Mouse (Mus musculus) stomach, embryonic 16.5 days (tissue): ENCODE measurements around the gene Sfi1. TPM values are rescaled to one million over a fixed set of nuclear protein-coding genes. Genes with fewer than 3 reads are reported as not detected.
"Not testable (repeated sequence)": the region's sequence is repeated elsewhere in the genome, so short reads cannot be mapped to it uniquely, and the experiment has no call there.

Experiments used
- ATAC-seq: fragments of 200-750 bp; cut with Nextera tagmentation; 2 replicates; pipeline ENCODE4 v1.8.0; 2017; ENCODE audit warnings: moderate number of reproducible peaks, moderate TSS enrichment; ENCODE audit not compliant: insufficient read depth, low FRiP score
- H3K27ac ChIP-seq: fragments of 300-500 bp; sonication (generic); 2 replicates; pipeline ENCODE4 v1.5.1; 2014; ENCODE audit warnings: low read length
- H3K27me3 ChIP-seq: fragments of 300-500 bp; sonication (generic); 2 replicates; pipeline ENCODE4 v1.6.1; 2014; ENCODE audit warnings: low read length, control low read depth, mixed read lengths; ENCODE audit not compliant: control insufficient read depth, insufficient read depth
- H3K36me3 ChIP-seq: fragments of 300-500 bp; sonication (generic); 2 replicates; pipeline ENCODE4 v1.6.1; 2014; ENCODE audit warnings: low read length; ENCODE audit not compliant: control insufficient read depth, insufficient read depth
- H3K4me1 ChIP-seq: fragments of 300-500 bp; sonication (generic); 2 replicates; pipeline ENCODE4 v1.6.1; 2014; ENCODE audit warnings: low read length, control low read depth, mixed read lengths; ENCODE audit not compliant: control insufficient read depth, insufficient read depth
- H3K4me2 ChIP-seq: fragments of 300-500 bp; sonication (generic); 2 replicates; pipeline ENCODE4 v1.6.1; 2014; ENCODE audit warnings: low read depth, low read length, mixed read lengths
- H3K4me3 ChIP-seq: fragments of 300-500 bp; sonication (generic); replicated peaks from 2 replicates; pipeline ENCODE4 v1.5.1; 2014; ENCODE audit warnings: mild to moderate bottlenecking, low read length
- H3K9ac ChIP-seq: fragments of 300-500 bp; sonication (generic); 2 replicates; pipeline ENCODE4 v1.6.1; 2014; ENCODE audit warnings: low read length
- H3K9me3 ChIP-seq: fragments of 300-500 bp; sonication (generic); replicated peaks from 2 replicates; pipeline ENCODE4 v1.6.1; 2016; ENCODE audit warnings: low read length, control low read depth; ENCODE audit not compliant: control insufficient read depth
- WGBS: fragments of 180-500 bp; shearing (Covaris S2); extraction: QIAGEN DNeasy Blood & Tissue Kit; methylation state at CpG from one replicate; pipeline ENCODE4 v1.1.7; 2014; 5-methylcytosine and 5-hydroxymethylcytosine counted together
- polyA plus RNA-seq: library from polyadenylated mRNA; unstranded; fragments of >200 nt; fragmentation: Nextera tagmentation; extraction: Ambion mirVana; gene quantifications from 2 replicates; pipeline ENCODE4 v1.2.1, GENCODE M21; 2015

Sfi1 gene
- polyA plus RNA-seq, 1 experiment from 2014 or later, result 14.6 TPM

DNA sequence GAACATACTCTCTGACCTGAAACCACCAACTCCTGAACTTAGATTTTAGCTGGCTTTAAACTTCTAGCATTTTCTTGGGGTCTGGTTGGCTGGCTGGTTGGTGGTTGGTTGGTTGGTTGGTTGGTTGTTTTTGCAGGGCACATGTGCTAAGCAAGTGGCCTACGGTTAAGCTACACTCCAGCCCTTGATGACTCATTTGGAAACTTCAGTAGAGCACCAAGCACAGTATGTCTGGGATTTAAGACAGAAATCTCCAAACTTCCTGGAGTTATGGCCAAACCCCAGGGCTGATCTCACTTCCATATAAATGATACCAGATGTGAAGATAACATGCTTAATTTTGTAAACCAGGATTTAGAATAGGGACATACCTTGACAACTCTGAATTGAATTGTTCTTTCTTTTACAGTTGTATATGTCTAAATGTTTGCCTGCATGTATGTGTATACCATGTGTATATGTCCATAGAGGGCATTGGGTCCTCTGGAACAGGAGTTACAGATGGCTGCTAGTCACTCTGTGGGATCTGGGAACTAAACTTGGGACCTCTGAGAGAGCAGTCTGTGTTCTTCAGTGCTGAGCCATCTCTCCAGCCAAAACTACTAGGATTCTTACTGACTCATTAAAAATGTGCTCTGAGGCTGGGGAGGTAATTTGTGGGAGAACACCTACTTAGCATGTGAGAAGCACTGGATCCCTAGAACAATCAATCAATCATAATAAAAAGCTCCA is 39.4 kb downstream of the Sfi1 start:
- H3K36me3 ChIP-seq, H3K27ac ChIP-seq, H3K4me2 ChIP-seq, H3K9me3 ChIP-seq, H3K27me3 ChIP-seq, H3K4me3 ChIP-seq, H3K9ac ChIP-seq, H3K4me1 ChIP-seq: not testable (repeated sequence)
- peak; percentile 64 for ATAC-seq
- WGBS, result 68% methylated on average over 1 of the region's 1 CpGs

DNA sequence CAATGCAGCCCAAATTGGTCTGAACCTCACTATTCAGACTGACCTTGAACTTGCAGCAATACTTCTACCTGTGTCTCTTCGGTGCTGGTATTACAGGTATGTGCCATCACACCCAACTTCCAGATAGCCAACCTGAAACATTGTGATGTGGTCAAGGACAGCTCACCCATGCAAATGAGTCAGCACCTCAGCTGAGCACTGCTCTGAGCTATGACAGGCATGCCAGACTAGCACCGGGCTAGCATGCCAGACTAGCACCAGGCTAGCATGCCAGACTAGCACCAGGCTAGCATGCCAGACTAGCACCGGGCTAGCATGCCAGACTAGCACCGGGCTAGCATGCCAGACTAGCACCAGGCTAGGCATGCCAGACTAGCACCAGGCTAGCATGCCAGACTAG is 41.9 kb downstream of the Sfi1 start:
- WGBS, result 90% methylated on average over 4 of the region's 4 CpGs
- not testable (repeated sequence) for H3K27ac ChIP-seq, H3K9me3 ChIP-seq, H3K4me2 ChIP-seq, H3K27me3 ChIP-seq, H3K4me1 ChIP-seq, H3K36me3 ChIP-seq, H3K4me3 ChIP-seq, H3K9ac ChIP-seq
- ATAC-seq, result 0 out of 2 replicates have a peak, but pooled peaks have one; percentile 24

DNA sequence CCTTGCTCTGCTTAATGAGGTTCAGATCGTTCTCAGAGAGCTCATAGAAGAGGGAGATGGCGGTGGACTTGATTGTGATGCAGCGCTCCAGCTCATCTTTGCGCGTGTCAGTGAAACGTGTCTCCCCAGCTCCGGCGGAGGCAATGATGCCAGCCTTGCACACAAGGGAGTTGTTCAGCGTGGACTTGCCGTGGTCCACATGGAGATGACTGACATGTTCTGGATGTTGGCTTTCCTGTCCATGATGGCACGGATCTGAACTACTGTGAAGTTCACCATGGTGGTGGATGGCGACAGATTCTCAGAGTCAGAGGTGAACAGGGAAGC is 42.6 kb downstream of the Sfi1 start:
- not testable (repeated sequence) for H3K36me3 ChIP-seq, H3K9me3 ChIP-seq, ATAC-seq, H3K27me3 ChIP-seq, H3K4me1 ChIP-seq, H3K27ac ChIP-seq, H3K9ac ChIP-seq, H3K4me2 ChIP-seq, H3K4me3 ChIP-seq
- WGBS, result 95% methylated on average over 12 of the region's 12 CpGs

DNA sequence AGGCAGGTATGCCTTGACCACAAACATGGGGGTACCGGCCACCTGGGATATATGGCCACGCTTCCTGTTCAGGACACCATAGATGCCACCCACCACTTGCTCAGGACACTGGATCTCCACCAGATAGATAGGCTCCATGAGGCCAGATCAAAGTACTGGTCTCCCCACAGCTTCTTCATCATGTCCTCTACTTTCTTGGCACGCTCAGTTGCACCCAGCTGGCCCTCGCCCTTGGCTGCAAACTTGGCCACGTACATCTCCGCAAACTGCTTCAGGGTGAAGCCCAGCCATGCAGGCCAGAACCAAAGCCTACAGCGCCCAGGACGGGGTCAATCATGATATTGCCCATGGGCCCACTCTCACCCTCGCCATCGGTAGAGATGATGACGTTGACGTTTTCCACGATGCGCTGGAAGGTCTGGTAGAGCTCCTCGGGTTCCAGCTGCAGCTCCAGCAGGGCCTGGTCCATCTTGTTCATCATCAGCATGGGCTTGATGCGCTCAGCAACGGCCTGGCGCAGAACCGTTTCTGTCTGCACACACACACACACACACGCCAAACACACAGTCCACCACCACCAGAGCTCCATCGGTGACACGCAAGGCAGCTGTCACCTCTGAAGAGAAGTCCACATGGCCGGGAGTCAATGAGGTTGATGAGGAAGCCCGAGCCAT is 43.1 kb downstream of the Sfi1 start:
- H3K27ac ChIP-seq, H3K4me2 ChIP-seq, H3K9ac ChIP-seq, H3K4me3 ChIP-seq, ATAC-seq, H3K27me3 ChIP-seq, H3K9me3 ChIP-seq, H3K36me3 ChIP-seq, H3K4me1 ChIP-seq: not testable (repeated sequence)
- WGBS, result 95% methylated on average over 23 of the region's 24 CpGs

DNA sequence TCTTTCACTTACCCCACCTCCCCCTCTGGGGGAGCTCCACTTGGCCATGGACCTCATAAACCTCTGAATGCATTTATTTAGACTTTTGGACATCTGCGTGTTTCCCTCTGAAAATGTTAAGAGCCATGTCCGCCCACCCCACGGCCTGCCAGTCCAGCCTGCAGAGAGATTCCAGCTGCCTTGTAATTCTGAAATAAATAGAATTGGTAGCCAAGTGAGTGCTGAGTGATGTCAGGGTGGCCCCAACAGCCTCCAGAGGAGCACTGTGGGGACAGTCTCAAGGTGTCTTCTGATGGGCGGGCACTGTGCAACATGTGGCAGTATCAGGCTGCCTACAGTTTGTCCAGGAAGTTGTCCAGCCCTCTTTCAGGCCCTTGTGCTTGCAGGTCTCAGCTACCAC is 43.8 kb downstream of the Sfi1 start:
- ATAC-seq, result peak; percentile 8; the same call in 1 of the 2 replicates
- H3K9ac ChIP-seq, H3K27me3 ChIP-seq, H3K27ac ChIP-seq, H3K36me3 ChIP-seq, H3K4me2 ChIP-seq, H3K4me1 ChIP-seq, H3K9me3 ChIP-seq, H3K4me3 ChIP-seq: not testable (repeated sequence)
- WGBS, result 86% methylated on average over 4 of the region's 4 CpGs

DNA sequence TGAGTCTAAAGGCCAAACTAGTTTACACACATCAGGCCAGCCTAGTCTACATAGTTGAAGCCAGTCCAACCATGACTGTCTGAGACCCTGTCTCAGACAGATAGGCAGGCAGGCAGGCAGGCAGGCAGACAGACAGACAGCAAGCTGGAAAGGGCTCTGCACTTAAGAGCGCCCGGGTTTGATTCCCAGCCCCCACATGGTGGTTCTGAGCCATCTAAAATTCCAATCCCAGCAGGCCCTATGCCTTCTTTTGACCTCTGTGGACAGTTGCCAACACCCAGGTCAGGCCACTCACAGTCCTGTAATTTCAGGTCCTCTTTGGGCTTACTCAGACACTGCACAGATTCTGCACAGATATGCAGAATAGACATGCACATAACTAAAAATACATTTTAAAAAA is 46.5 kb downstream of the Sfi1 start:
- H3K4me3 ChIP-seq, H3K4me1 ChIP-seq, ATAC-seq, H3K27me3 ChIP-seq, H3K36me3 ChIP-seq, H3K9me3 ChIP-seq, H3K9ac ChIP-seq, H3K27ac ChIP-seq, H3K4me2 ChIP-seq: not testable (repeated sequence)
- 100% methylated on average over 2 of the region's 2 CpGs for WGBS

DNA sequence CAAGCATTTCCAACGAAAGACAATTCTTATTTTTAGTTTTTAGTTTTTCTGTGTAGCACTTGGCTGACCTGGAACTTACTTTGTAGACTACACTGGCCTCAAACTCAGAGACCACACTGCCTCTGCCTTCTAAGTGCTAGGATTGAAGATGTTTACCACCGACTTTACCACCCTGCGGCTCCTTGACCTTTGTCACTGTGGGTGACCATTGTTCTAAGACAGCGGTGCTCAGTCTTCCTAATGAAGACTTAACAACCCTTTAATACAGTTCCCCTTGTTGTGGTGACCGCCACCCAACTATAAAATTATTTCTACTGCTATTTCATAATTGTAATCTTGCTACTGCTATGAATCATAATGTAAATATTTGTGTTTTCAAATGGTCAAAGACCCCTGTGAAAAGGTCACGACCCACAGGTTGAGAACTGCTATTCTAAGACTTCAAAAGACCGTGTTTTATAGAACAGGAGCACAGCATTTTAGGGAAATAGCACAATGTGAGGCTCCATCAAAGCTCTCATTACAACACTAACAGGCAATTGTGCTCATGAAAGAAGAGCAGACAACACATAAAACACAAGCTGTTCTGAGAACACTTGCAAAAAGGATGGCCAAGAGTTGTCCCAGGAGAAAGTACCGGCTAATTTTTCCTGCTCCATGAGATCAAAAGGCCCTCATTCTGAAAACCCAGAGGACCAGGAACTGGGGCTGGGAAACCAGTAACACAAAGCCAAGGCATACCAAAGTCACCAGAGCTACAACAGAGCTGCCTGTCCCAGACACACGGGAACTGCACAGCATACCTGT is 47.7 kb downstream of the Sfi1 start:
- 72% methylated on average over 7 of the region's 9 CpGs for WGBS
- H3K4me2 ChIP-seq, H3K9me3 ChIP-seq, H3K4me3 ChIP-seq, H3K27ac ChIP-seq, H3K9ac ChIP-seq, ATAC-seq, H3K36me3 ChIP-seq, H3K4me1 ChIP-seq, H3K27me3 ChIP-seq: not testable (repeated sequence)

DNA sequence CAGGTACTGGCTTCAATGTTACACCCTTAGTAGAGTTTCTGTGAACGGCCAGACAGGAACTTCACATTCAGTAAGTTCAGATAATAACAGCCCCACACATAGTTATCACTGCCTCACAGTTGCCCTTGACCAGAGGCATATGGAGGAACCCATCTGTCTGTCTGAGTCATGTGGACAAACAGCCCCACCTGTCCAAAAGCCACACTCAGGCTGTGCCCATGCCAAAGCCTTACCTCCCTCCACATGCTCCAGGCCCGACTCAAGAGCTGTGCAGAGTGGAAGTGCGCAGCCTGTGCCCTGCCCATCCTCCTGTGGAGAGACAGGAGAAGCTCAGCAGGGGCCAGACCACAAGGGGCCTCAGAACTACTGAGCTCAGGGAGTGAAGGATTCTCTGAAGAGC is 49.3 kb downstream of the Sfi1 start:
- H3K9ac ChIP-seq, H3K27ac ChIP-seq, ATAC-seq, H3K4me1 ChIP-seq, H3K36me3 ChIP-seq, H3K4me2 ChIP-seq, H3K9me3 ChIP-seq, H3K27me3 ChIP-seq, H3K4me3 ChIP-seq: not testable (repeated sequence)
- 64% methylated on average over 3 of the region's 3 CpGs for WGBS

DNA sequence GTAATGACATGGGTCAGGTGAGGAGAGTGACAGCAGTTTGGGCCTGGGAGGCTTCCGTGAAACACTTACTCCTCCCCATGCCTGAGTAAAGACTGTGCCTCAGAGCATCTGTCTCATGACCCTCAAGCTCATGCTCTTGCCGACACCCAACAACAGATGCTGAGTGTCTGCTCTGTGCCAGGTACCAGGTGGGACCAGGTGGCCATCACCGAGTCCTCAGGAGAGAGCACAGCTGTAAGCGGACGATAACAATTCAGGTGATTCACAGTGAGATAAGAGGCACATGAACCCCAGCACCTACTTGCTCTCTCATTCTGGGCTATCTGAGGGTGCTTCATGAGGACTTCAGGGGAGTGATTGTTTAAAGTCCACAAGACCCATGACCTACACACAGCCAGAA is 50.9 kb downstream of the Sfi1 start:
- ATAC-seq, result peak; percentile 68
- 91% methylated on average over 4 of the region's 5 CpGs for WGBS
- H3K4me1 ChIP-seq, result not testable (repeated sequence)

More for the DNA sequence above, 50.9 kb downstream of the Sfi1 start:
- H3K4me2 ChIP-seq, H3K36me3 ChIP-seq, H3K4me3 ChIP-seq, H3K9me3 ChIP-seq, H3K27ac ChIP-seq, H3K27me3 ChIP-seq, H3K9ac ChIP-seq: not testable (repeated sequence)
